Mouse (Mus musculus): ENCODE results near the gene H1fnt.

Gene H1fnt

GRCm38 (mm10) chr15:98257193-98257592 lies at the start of gene H1fnt:
H1fnt (minus strand) TSS chr15:98257293.
- no peak for DNase-seq (ENCODE audit: low spot score in 2 of 2)

GRCm38 (mm10) chr15:98295628-98296551 lies 38.8 kb upstream of the H1fnt start, which contains the start of gene Zfp641:
Zfp641 (minus strand) TSS chr15:98296161.
- peak; percentile 42 to 47 for DNase-seq (ENCODE audit: low spot score in 2 of 2)

GRCm38 (mm10) chr15:98293651-98294050 lies 36.6 kb upstream of the H1fnt start:
- no peak for DNase-seq (ENCODE audit: low spot score in 2 of 2)

- DNase-seq (ENCODE audit: low spot score in 2 of 2), result no peak
These were observed 31.5 kb upstream of the H1fnt start for GRCm38 (mm10) chr15:98288566-98288965.

GRCm38 (mm10) chr15:98286418-98286817 lies 29.3 kb upstream of the H1fnt start:
- no peak for DNase-seq (ENCODE audit: low spot score in 2 of 2)

- no peak for DNase-seq (ENCODE audit: low spot score in 2 of 2)
These were observed 683 bp upstream of the H1fnt start for GRCm38 (mm10) chr15:98257776-98258175.

GRCm38 (mm10) chr15:98256271-98256670 lies 822 bp downstream of the H1fnt start:
- DNase-seq (ENCODE audit: low spot score in 2 of 2), result no peak

GRCm38 (mm10) chr15:98235442-98235841 lies 21.7 kb downstream of the H1fnt start:
- no peak for DNase-seq (ENCODE audit: low spot score in 2 of 2)

GRCm38 (mm10) chr15:98234350-98234749 lies 22.7 kb downstream of the H1fnt start, which contains the start of gene Olfr286:
Olfr286 (minus strand) TSS chr15:98234450.
- no peak for DNase-seq (ENCODE audit: low spot score in 2 of 2)

GRCm38 (mm10) chr15:98226096-98226495 lies 31.0 kb downstream of the H1fnt start:
- DNase-seq (ENCODE audit: low spot score in 2 of 2), result no peak

- no peak for DNase-seq (ENCODE audit: low spot score in 2 of 2)
These were observed 31.5 kb downstream of the H1fnt start for GRCm38 (mm10) chr15:98225610-98226009.

- no peak for DNase-seq (ENCODE audit: low spot score in 2 of 2)
These were observed 34.7 kb downstream of the H1fnt start for GRCm38 (mm10) chr15:98222377-98222776.

GRCm38 (mm10) chr15:98220877-98221276 lies 36.2 kb downstream of the H1fnt start, which contains the start of the genes Gm44579 and Olfr287:
Gm44579 (minus strand) TSS chr15:98220977.
Olfr287 (minus strand) TSS chr15:98221056.
- DNase-seq (ENCODE audit: low spot score in 2 of 2), result no peak

GRCm38 (mm10) chr15:98214130-98214529 lies 43.0 kb downstream of the H1fnt start:
- no peak for DNase-seq (ENCODE audit: low spot score in 2 of 2)

- DNase-seq (ENCODE audit: low spot score in 2 of 2), result no peak
These were observed 43.7 kb downstream of the H1fnt start for GRCm38 (mm10) chr15:98213336-98213870.

GRCm38 (mm10) chr15:98209676-98210075 lies 47.4 kb downstream of the H1fnt start:
- DNase-seq (ENCODE audit: low spot score in 2 of 2), result no peak
